Mouse (Mus musculus): ENCODE data around the gene Chst11.

DNA sequence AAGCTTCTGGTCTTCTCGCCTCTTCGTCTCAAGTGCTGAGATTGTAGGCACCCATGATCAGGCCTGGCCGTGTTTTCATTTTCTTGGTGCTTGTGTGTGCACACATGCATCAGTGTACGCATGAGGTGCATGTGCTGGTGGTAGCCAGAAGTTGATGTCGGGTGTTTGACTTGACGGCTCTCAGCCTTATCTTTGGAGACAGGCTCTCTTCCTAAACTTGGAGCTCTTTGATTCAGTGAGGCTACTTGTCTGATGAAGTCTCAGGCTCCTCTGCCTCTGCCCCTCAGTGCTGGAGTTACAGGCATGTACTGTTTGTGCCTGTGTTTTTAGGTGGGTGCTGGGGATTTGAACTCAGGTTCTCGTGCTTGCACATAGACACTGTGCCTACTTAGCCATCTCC, 9.0 kb downstream of the Chst11 start:
- TF ChIP-seq CTCF (IDR thresholded peaks at IDR 0.05; ENCODE audit: insufficient read depth, low read length): no peak
- no peak for TF ChIP-seq POLR2A (IDR thresholded peaks at IDR 0.05; ENCODE audit: borderline replicate concordance, extremely low read depth, low read depth, low read length)
